In the genomic region with DNA sequence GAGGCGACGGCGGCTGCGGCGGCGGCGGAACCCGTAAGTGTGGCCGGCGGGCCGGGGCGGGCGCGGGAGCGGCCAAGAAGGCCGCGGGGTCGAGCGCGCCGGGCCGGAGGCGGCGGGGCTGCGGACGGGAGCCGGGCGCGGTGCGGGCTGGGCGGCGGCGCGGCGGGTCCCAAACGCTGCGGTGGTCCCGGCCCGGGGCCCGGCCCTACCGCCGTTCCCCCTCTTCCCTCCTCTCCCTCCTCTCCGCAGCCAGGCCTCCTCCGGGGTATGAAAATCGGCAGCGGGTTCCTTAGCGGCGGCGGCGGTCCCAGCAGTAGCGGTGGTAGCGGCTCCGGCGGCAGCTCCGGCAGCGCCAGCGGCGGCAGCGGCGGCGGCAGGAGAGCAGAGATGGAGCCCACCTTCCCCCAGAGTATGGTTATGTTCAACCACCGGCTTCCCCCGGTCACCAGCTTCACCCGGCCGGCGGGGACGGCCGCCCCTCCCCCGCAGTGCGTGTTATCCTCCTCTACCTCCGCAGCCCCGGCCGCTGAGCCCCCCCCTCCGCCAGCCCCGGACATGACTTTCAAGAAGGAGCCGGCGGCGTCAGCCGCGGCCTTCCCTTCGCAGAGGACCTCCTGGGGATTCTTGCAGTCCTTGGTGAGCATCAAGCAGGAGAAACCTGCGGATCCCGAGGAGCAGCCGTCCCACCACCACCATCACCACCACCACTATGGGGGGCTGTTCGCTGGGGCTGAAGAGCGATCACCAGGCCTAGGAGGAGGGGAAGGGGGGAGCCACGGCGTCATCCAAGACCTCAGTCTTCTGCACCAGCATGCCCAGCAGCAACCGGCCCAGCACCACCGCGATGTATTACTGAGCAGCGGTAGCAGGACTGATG, we compare ENCODE assay signal across 8 mouse cellular contexts. TPM values are rescaled to one million over a fixed set of nuclear protein-coding genes. Genes with fewer than 3 reads are reported as not detected.
A peak's percentile ranks its signal among the peaks of the same experiment; 100 is the strongest.
DNase-seq lines count a peak whose midpoint lies in the region; ATAC-seq lines count a peak whose summit lies in the region.

No protein-coding gene starts in this region.

- WGBS in hindbrain, embryonic 16.5 days = 1% methylated on average over 72 of the region's 92 CpGs

- peak; percentile 29 to 60 for DNase-seq in cerebellum, postnatal 4 days (ENCODE audit: low spot score in 2 of 2)
- DNase-seq in gastrocnemius, adult 18-20 months (ENCODE audit: low spot score) = peak; percentile 20
- peak; percentile 24 to 78 for DNase-seq in left cerebral cortex, postnatal 10 days (ENCODE audit: extremely low spot score in 1 of 2, low spot score in 2 of 2)
- peak; percentile 29 for DNase-seq in right cerebral cortex, postnatal 36 days (ENCODE audit: low spot score in 2 of 2)
- DNase-seq in adipocyte (ENCODE audit: low spot score) = no peak

- peak; percentile 28 for ATAC-seq in activated CD4-positive, CD25-positive, alpha-beta regulatory T cell, adult 4 months
- peak; percentile 73 for ATAC-seq in hindbrain, embryonic 16.5 days
- ATAC-seq in megakaryocyte, adult 5-6 weeks (ENCODE audit: poor library complexity, severe bottlenecking) = peak; percentile 40

- H3K27me3 ChIP-seq in hindbrain, embryonic 16.5 days (replicated peaks; ENCODE audit: control insufficient read depth, insufficient read depth, low read length) = peaks cover 2% of the 10 kb centered on the region; the same call in 1 of the 2 replicates

- H3K9me3 ChIP-seq in hindbrain, embryonic 16.5 days (ENCODE audit: control insufficient read depth, low read length) = no peaks in the 10 kb centered on the region

- peak overlapping the region; percentile 59 for H3K4me2 ChIP-seq in hindbrain, embryonic 16.5 days (ENCODE audit: low read length)

- H3K4me3 ChIP-seq in hindbrain, embryonic 16.5 days (ENCODE audit: low read length) = peak overlapping the region; percentile 91

- H3K9ac ChIP-seq in hindbrain, embryonic 16.5 days (ENCODE audit: low read depth, low read length) = peak overlapping the region; percentile 99

- peaks cover 6% of the 10 kb centered on the region; the same call in 1 of the 2 replicates for H3K36me3 ChIP-seq in hindbrain, embryonic 16.5 days (ENCODE audit: control insufficient read depth, insufficient read depth, low read length)

- H3K27ac ChIP-seq in hindbrain, embryonic 16.5 days (ENCODE audit: low read depth, low read length) = peak overlapping the region; percentile 98

- intact Hi-C loops in left cerebral cortex, postnatal 10 days (cut with DNase I) = loop anchor here (5.0 kb wide), 2 partner anchors 42 to 73 kb away; no protein-coding TSS in a partner anchor

- peaks cover 29% of the 10 kb centered on the region for H3K4me1 ChIP-seq in hindbrain, embryonic 16.5 days (ENCODE audit: control insufficient read depth, insufficient read depth, low read depth, low read length)

RNA-seq across cellular contexts. Expression of a gene that starts 0.6 kb away (rescaled TPM):
- polyA plus RNA-seq in activated CD4-positive, CD25-positive, alpha-beta regulatory T cell, adult 4 months (2017; shearing (Covaris generic)) = 10 to 100 TPM; 19.3 to 22.6 TPM
- total RNA-seq in gastrocnemius, adult 18-20 months (2021) = 10 to 100 TPM in 1 of 2 experiments, 1 to 10 TPM in 1; 8.5 to 10.1 TPM
- polyA plus RNA-seq in hindbrain, embryonic 16.5 days (2015; fragmentation: Nextera tagmentation; extraction: Ambion mirVana) = 16.3 and 20.1 TPM in 2 replicates
- total RNA-seq in left cerebral cortex, postnatal 10 days (2021) = 10 to 100 TPM; 33.8 to 34.6 TPM
- 17.0 and 19.9 TPM in 2 replicates for total RNA-seq in megakaryocyte, adult 5-6 weeks (2015)
- total RNA-seq in megakaryocyte, adult 5-6 weeks (2017) = 18.9 and 21.0 TPM in 2 replicates
